Mouse (Mus musculus) CH12.LX (cell line): Measurements from ENCODE around the gene Sun1.

Source experiments
- BHLHE40 ChIP-seq: IDR thresholded peaks from 2 replicates; pipeline ENCODE4 v1.6.1; 2011; ENCODE audit warnings: mild to moderate bottlenecking, low read depth, low read length, improper control_type of control experiment
- CTCF ChIP-seq, 2 experiments: IDR thresholded peaks in 1 of 2; conservative IDR thresholded peaks in 1 of 2; 2 replicates each; pipeline ENCODE4 v1.5.1; 2011 to 2012; ENCODE audit warnings: low read depth in 2 of 2, low read length in 2 of 2, improper control_type of control experiment in 1 of 2, inconsistent platforms in 1 of 2, mild to moderate bottlenecking in 1 of 2, moderate library complexity in 1 of 2
- E2F4 ChIP-seq: IDR thresholded peaks from 2 replicates; pipeline ENCODE4 v1.6.1; 2011; ENCODE audit warnings: low read depth, low read length, improper control_type of control experiment; ENCODE audit not compliant: insufficient replicate concordance
- MXI1 ChIP-seq: IDR thresholded peaks from 2 replicates; pipeline ENCODE4 v1.6.1; 2011; ENCODE audit warnings: mild to moderate bottlenecking, low read depth, low read length, improper control_type of control experiment
- PAX5 ChIP-seq: IDR thresholded peaks from 2 replicates; pipeline ENCODE4 v1.6.1; 2012; ENCODE audit warnings: low read length, inconsistent platforms, mixed read lengths
- ZC3H11A ChIP-seq: IDR thresholded peaks from 2 replicates; pipeline ENCODE4 v1.6.1; 2012; ENCODE audit warnings: low read depth, mild to moderate bottlenecking, inconsistent platforms, low read length, improper control_type of control experiment

DNA sequence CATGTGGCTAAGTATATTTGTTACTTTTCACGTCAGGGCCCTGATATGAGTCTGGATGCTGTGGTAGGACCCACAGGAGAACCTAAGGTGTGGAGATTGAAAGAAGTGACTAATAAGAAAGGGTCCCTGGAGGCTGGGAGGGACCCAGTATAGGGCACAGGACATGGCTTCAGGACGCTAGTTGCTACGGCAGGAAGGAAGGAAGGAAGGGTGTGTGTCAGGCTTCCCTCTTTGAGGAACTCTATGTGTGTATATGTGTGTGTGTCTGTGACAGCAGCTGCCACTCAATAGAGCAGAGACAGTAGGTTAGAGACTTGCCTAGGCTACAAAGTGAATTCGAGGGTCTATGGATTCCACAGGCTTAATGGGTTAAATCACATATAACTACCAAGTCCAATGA lies 20.2 kb downstream of the Sun1 start:
- TF ChIP-seq CTCF (conservative IDR thresholded peaks at IDR 0.05 in 1 of 2, IDR thresholded peaks at IDR 0.05 in 1 of 2; ENCODE audit: low read depth in 2 of 2, low read length in 2 of 2) (no peak), E2F4 (no peak), MXI1 (no peak), ZC3H11A (no peak), PAX5 (no peak), BHLHE40 (no peak)
